Mouse (Mus musculus) cerebellum, adult 2 months (tissue): ENCODE results near the gene Mrap. TPM values are rescaled to one million over a fixed set of nuclear protein-coding genes. Genes with fewer than 3 reads are reported as not detected.

Experiments
- DNase-seq, 2 experiments: peaks; one replicate each; pipeline ENCODE4 v3.0.0; 2021
- H3K27ac ChIP-seq: fragments of 200-500 bp; 2 replicates; pipeline ENCODE4 v1.5.1; 2012; ENCODE audit warnings: low read length, control low read depth, inconsistent platforms; ENCODE audit not compliant: insufficient read depth
- H3K27me3 ChIP-seq: fragments of 200-500 bp; 2 replicates; pipeline ENCODE4 v1.6.1; 2012; ENCODE audit warnings: inconsistent platforms, mild to moderate bottlenecking, low read length, moderate library complexity; ENCODE audit not compliant: control insufficient read depth, insufficient read depth
- H3K4me1 ChIP-seq: fragments of 200-500 bp; 2 replicates; pipeline ENCODE4 v1.6.1; 2011; ENCODE audit warnings: low read length; ENCODE audit not compliant: control insufficient read depth, insufficient read depth
- H3K4me3 ChIP-seq: fragments of 200-500 bp; replicated peaks from 2 replicates; pipeline ENCODE3; 2011; ENCODE audit warnings: mild to moderate bottlenecking, low read depth, low read length, control low read depth; ENCODE audit not compliant: insufficient read depth
- CTCF ChIP-seq: fragments of 200-500 bp; IDR thresholded peaks from 2 replicates; pipeline ENCODE4 v1.5.1; 2011; ENCODE audit warnings: low read depth, mild to moderate bottlenecking, control low read depth, low read length, moderate library complexity, borderline replicate concordance; ENCODE audit not compliant: insufficient read depth
- POLR2A ChIP-seq: fragments of 200-500 bp; IDR thresholded peaks from 2 replicates; pipeline ENCODE4 v1.6.1; 2011; ENCODE audit warnings: low read length, control low read depth, borderline replicate concordance; ENCODE audit not compliant: insufficient read depth
- WGBS: fragments of 180-500 bp; shearing (Covaris S2); methylation state at CpG from one replicate; pipeline ENCODE4 v1.1.7; 2018; 5-methylcytosine and 5-hydroxymethylcytosine counted together
- polyA plus RNA-seq: library from polyadenylated mRNA; depleted of rRNA; stranded (reverse); fragments of >200 nt; gene quantifications from 2 replicates; pipeline ENCODE4 v1.2.3, GENCODE M21; 2012; rRNA removed

Mrap gene
- 0.13 and 0.51 TPM in 2 replicates for polyA plus RNA-seq

- TF ChIP-seq POLR2A = no peak
- TF ChIP-seq CTCF = no peak
- Histone ChIP-seq H3K27ac (no peak within 1 kb of the TSS), H3K4me3 (no peak within 1 kb of the TSS), H3K27me3 (no peaks in the 10 kb centered on the region), H3K4me1 (no peaks in the 10 kb centered on the region)
- DNase-seq = no peak
- 77% methylated on average over 26 of the region's 26 CpGs for WGBS
Measured at GRCm38 (mm10) chr16:90738092-90738956, at the start of gene Mrap. Gene Mrap, plus strand, starts transcription at chr16:90738207.

GRCm38 (mm10) chr16:90692704-90693385, 45.2 kb upstream of the Mrap start:
- Histone ChIP-seq H3K4me3 (no peak overlapping the region), H3K27me3 (no peaks in the 10 kb centered on the region), H3K4me1 (no peaks in the 10 kb centered on the region; the same call in 1 of the 2 replicates), H3K27ac (0 out of 2 replicates have a peak overlapping the region, but pooled peaks have one; percentile 7)
- WGBS = 35% methylated on average over 15 of the region's 15 CpGs
- no peak for TF ChIP-seq CTCF
- no peak for TF ChIP-seq POLR2A
- DNase-seq = peak; percentile 32 to 55

- H3K4me3 ChIP-seq = no peak overlapping the region
- no peak for DNase-seq
- WGBS = 95% methylated on average over 5 of the region's 5 CpGs
- TF ChIP-seq CTCF = no peak
- TF ChIP-seq POLR2A = no peak
- no peaks in the 10 kb centered on the region; the same call in 1 of the 2 replicates for H3K4me1 ChIP-seq
- H3K27ac ChIP-seq = no peak overlapping the region
- H3K27me3 ChIP-seq = no peaks in the 10 kb centered on the region
Measured at GRCm38 (mm10) chr16:90693625-90694024, 44.4 kb upstream of the Mrap start.

DNA sequence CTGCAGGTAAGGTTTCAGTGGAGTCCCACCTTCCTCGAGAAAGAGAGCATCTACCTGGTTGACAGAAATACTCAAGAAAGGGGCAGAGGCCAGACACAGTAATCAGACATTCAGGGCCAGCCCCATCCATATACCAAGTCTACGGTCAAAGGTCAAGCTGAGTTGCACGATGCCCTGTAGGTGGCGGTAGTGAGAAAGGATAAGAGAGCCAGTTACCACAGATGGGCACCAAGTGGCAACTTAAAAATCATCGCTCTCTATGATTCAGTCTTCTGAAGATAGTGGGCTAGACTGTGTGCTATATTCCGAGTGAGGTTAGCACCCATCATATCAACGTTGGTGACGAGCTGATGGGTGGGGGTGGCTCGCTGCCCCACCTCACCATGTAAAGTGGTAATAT, 43.3 kb upstream of the Mrap start:
- TF ChIP-seq POLR2A = no peak
- TF ChIP-seq CTCF = peak; percentile 45; the same call in 1 of the 2 replicates
- no peak for DNase-seq
- H3K27ac ChIP-seq = no peak overlapping the region
- H3K4me3 ChIP-seq = no peak overlapping the region
- H3K27me3 ChIP-seq = no peaks in the 10 kb centered on the region
- no peaks in the 10 kb centered on the region; the same call in 1 of the 2 replicates for H3K4me1 ChIP-seq
- WGBS = 69% methylated on average over 9 of the region's 9 CpGs

GRCm38 (mm10) chr16:90695121-90695520, 42.9 kb upstream of the Mrap start:
- Histone ChIP-seq H3K27ac (no peak overlapping the region), H3K27me3 (no peaks in the 10 kb centered on the region), H3K4me1 (no peaks in the 10 kb centered on the region; the same call in 1 of the 2 replicates), H3K4me3 (no peak overlapping the region)
- WGBS = 77% methylated on average over 10 of the region's 10 CpGs
- DNase-seq = no peak
- TF ChIP-seq POLR2A = no peak
- no peak for TF ChIP-seq CTCF

GRCm38 (mm10) chr16:90696306-90696705, 41.7 kb upstream of the Mrap start:
- no peaks in the 10 kb centered on the region for H3K27me3 ChIP-seq
- H3K4me1 ChIP-seq = no peaks in the 10 kb centered on the region; the same call in 1 of the 2 replicates
- DNase-seq = no peak
- WGBS = 69% methylated on average over 9 of the region's 9 CpGs
- no peak for TF ChIP-seq CTCF
- no peak overlapping the region for H3K4me3 ChIP-seq
- no peak overlapping the region for H3K27ac ChIP-seq

DNA sequence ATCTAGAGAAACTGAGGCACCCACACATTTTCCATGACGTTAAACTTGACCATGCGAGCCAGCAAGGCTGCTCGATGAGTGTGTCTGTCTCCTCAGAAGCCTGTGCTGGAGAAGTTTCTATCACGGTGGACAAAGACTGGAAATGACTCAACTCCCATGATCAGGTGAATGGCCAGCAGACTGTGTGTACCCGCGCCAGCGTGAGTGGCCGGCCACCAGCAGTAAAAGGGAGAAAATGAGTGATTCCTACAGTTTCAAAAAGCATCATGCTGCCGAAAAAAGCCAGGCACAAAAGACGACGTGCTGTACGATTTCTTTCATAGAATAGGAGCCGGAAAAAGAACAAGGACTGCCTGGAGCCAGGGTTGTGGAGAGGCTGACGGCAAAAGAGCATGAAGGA, 38.6 kb upstream of the Mrap start:
- no peak overlapping the region for H3K27ac ChIP-seq
- no peak for DNase-seq
- no peak for TF ChIP-seq POLR2A
- no peaks in the 10 kb centered on the region for H3K4me1 ChIP-seq
- H3K4me3 ChIP-seq = no peak overlapping the region
- 70% methylated on average over 14 of the region's 14 CpGs for WGBS
- no peaks in the 10 kb centered on the region for H3K27me3 ChIP-seq

GRCm38 (mm10) chr16:90701541-90701940, 36.5 kb upstream of the Mrap start:
- Histone ChIP-seq H3K27ac (no peak overlapping the region), H3K4me3 (no peak overlapping the region), H3K27me3 (no peaks in the 10 kb centered on the region), H3K4me1 (no peaks in the 10 kb centered on the region)
- DNase-seq = no peak
- WGBS = 97% methylated on average over 2 of the region's 2 CpGs
- no peak for TF ChIP-seq POLR2A
- TF ChIP-seq CTCF = no peak
